Mouse (Mus musculus) C2C12 (cell line): ENCODE measurements around the gene Adamts12. TPM values are rescaled to one million over a fixed set of nuclear protein-coding genes. Genes with fewer than 3 reads are reported as not detected.

ENCODE experiments used
- H3K27me3 ChIP-seq: one replicate; pipeline ENCODE4 v1.6.1; 2011; ENCODE audit not compliant: control insufficient read depth, insufficient read depth, insufficient read length
- H3K36me3 ChIP-seq: one replicate; pipeline ENCODE4 v1.6.1; 2011; ENCODE audit not compliant: control insufficient read depth, insufficient read depth
- H3K4me3 ChIP-seq: one replicate; pipeline ENCODE4 v1.5.1; 2011; ENCODE audit warnings: mild to moderate bottlenecking, control low read depth; ENCODE audit not compliant: poor library complexity, insufficient read depth, severe bottlenecking
- H3K79me2 ChIP-seq: one replicate; pipeline ENCODE4 v1.6.1; 2011; ENCODE audit not compliant: control insufficient read depth, insufficient read depth
- H3K79me3 ChIP-seq: one replicate; pipeline ENCODE4 v1.6.1; 2011; ENCODE audit warnings: low read depth, control low read depth
- H3ac ChIP-seq: one replicate; pipeline ENCODE3; 2011; ENCODE audit warnings: low read depth; ENCODE audit not compliant: control insufficient read depth, insufficient read length
- CEBPB ChIP-seq: IDR thresholded peaks from one replicate; pipeline ENCODE4 v1.6.1; 2011; ENCODE audit warnings: low read depth, mild to moderate bottlenecking, control low read depth, moderate library complexity
- CTCF ChIP-seq: IDR thresholded peaks from one replicate; pipeline ENCODE4 v1.5.1; 2011; ENCODE audit not compliant: control insufficient read depth, insufficient read depth, insufficient read length
- FOSL1 ChIP-seq: IDR thresholded peaks from one replicate; pipeline ENCODE4 v1.8.0; 2011; ENCODE audit warnings: mild to moderate bottlenecking, low read length; ENCODE audit not compliant: poor library complexity, insufficient read depth, severe bottlenecking
- MAX ChIP-seq: IDR thresholded peaks from one replicate; pipeline ENCODE4 v1.6.1; 2011; ENCODE audit warnings: mild to moderate bottlenecking, control low read depth
- MYOD1 ChIP-seq: IDR thresholded peaks from one replicate; pipeline ENCODE4 v1.6.1; 2011; ENCODE audit warnings: low read depth; ENCODE audit not compliant: control insufficient read depth, insufficient read length
- MYOG ChIP-seq: IDR thresholded peaks from one replicate; pipeline ENCODE4 v1.6.1; 2011; ENCODE audit not compliant: control insufficient read depth, insufficient read length; ENCODE audit errors: extremely low read depth
- USF1 ChIP-seq: IDR thresholded peaks from one replicate; pipeline ENCODE4 v1.6.1; 2011; ENCODE audit warnings: low read depth, mild to moderate bottlenecking, control low read depth, moderate library complexity
- polyA plus RNA-seq: library from polyadenylated mRNA; unstranded; fragments of >200 nt; fragmentation: generic; extraction: Trizol; gene quantifications from one replicate; pipeline ENCODE4 v1.2.1, GENCODE M21; 2012; ENCODE audit warnings: missing spikeins

Adamts12 gene
- polyA plus RNA-seq, 1 experiment = 0.14 TPM

DNA sequence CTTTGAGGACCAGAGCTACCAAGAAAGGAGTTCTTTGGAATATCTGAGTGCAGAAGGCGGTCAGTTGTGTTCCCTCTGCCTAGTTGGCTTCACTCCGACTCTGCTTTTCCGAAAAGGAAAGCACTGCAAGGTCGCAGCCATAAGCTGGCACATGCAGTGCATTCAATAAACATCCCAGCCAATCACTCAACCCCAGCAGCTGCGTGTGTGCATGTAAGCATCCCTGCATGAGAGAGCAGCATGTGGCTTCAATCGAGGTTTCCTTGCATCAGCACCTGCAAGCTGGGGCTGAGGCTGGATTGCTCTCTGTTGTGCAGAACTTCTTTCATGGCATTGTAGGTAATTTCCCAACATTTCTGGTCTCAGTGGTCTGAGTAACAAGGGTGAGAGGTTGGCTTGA lies 230.4 kb downstream of the Adamts12 start:
- H3ac ChIP-seq = no peak overlapping the region
- no peaks in the 10 kb centered on the region for H3K79me3 ChIP-seq
- no peaks in the 10 kb centered on the region for H3K36me3 ChIP-seq
- TF ChIP-seq CTCF = no peak
- no peak for TF ChIP-seq MYOD1
- no peak for TF ChIP-seq USF1
- no peak for TF ChIP-seq CEBPB
- TF ChIP-seq MAX = no peak
- no peaks in the 10 kb centered on the region for H3K79me2 ChIP-seq
- no peaks in the 10 kb centered on the region for H3K27me3 ChIP-seq
- no peak overlapping the region for H3K4me3 ChIP-seq

DNA sequence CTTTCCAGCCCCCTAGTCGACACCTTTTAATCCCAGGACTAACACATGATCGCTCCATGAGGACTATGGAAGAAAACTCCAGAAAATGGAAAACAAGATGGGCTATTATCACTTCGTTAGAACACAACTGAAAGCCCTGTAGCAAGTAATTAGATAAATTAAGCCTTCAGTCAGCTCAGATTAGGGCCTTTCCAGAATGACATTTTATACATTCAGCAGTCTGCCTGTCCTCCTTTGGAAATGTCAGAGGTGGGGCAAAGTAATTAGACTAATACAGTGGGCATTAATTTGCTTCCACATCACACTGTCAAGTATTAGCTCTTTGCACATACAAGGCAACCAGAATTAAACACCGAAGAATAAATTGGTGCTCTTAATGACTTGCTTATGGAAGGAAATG lies 233.4 kb downstream of the Adamts12 start:
- H3ac ChIP-seq = no peak overlapping the region
- H3K79me3 ChIP-seq = no peaks in the 10 kb centered on the region
- H3K36me3 ChIP-seq = no peaks in the 10 kb centered on the region
- TF ChIP-seq MYOD1 = no peak
- no peak overlapping the region for H3K4me3 ChIP-seq
- no peaks in the 10 kb centered on the region for H3K79me2 ChIP-seq
- no peaks in the 10 kb centered on the region for H3K27me3 ChIP-seq

DNA sequence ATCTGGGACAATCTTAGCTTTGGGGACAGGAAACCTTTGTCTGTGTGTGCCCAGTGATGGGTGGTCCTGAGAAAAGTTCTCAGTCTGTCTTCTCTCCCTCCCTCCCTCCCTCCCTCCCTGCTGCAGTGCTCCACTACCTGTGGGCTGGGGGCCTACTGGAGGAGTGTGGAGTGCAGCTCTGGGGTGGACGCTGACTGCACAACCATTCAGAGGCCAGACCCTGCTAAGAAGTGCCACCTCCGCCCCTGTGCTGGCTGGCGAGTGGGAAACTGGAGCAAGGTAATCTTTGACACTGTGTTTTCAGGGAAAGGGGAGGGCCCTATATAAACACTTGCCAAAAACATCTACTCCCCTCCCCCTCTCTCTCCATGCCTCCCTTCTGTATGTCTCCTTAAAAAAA lies 252.5 kb downstream of the Adamts12 start:
- Histone ChIP-seq H3ac (no peak overlapping the region), H3K36me3 (no peaks in the 10 kb centered on the region), H3K79me2 (no peaks in the 10 kb centered on the region), H3K27me3 (no peaks in the 10 kb centered on the region), H3K4me3 (no peak overlapping the region), H3K79me3 (no peaks in the 10 kb centered on the region)
- TF ChIP-seq MAX (no peak), CTCF (no peak), USF1 (no peak), MYOD1 (no peak), FOSL1 (no peak), MYOG (no peak), CEBPB (no peak)

DNA sequence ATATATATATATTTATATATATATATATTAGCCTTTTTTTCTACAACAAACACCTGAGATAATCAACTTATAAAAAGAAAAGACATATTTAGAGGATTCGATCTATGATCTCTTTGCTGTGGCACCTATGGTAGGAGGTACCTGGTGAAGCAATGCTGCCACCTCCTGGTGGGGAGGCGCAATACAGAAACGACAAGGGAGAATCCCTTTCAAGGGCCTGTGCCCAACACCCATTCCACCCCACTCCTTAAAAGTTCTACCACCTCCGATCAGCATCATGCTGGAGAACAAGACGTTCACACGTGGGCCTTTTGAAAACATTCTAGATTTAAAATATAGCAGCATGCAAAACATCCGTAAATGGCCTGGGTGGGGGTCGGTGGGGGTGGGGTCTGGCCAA lies 255.9 kb downstream of the Adamts12 start:
- Histone ChIP-seq H3K79me2 (no peaks in the 10 kb centered on the region), H3K36me3 (no peaks in the 10 kb centered on the region), H3ac (no peak overlapping the region), H3K4me3 (no peak overlapping the region), H3K79me3 (no peaks in the 10 kb centered on the region), H3K27me3 (no peaks in the 10 kb centered on the region)
- TF ChIP-seq CTCF (peak; percentile 80), CEBPB (no peak)

- no peaks in the 10 kb centered on the region for H3K79me3 ChIP-seq
- peaks cover 13% of the 10 kb centered on the region for H3K27me3 ChIP-seq
- no peak overlapping the region for H3K4me3 ChIP-seq
- no peak for TF ChIP-seq USF1
- no peak for TF ChIP-seq CTCF
- no peak for TF ChIP-seq MAX
- no peak for TF ChIP-seq FOSL1
- no peak for TF ChIP-seq CEBPB
- H3K79me2 ChIP-seq = no peaks in the 10 kb centered on the region
- H3ac ChIP-seq = no peak overlapping the region
- H3K36me3 ChIP-seq = no peaks in the 10 kb centered on the region
These were observed 275.0 kb downstream of the Adamts12 start for GRCm38 (mm10) chr15:11339467-11340180.

DNA sequence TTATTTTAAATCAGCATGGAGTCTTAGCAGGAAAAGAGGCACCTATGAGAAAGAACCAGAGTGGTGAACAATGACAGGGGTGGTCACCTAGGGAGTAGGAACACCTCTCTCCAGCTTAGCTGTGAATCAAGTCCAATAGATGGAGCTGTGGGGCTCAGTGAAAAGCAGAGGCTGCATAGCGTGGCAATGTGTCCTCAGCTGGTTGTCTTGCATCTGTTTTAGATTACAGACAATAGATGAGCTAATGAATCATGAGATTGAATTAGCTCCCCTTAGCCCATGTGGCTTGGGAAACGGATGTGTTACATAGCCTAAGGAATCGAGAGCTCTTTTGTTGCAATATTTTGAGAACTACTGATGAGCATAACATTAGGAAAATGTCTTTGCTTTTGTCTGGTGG lies 291.3 kb downstream of the Adamts12 start:
- H3ac ChIP-seq = no peak overlapping the region
- peaks cover 9% of the 10 kb centered on the region for H3K27me3 ChIP-seq
- TF ChIP-seq MYOG = no peak
- no peak for TF ChIP-seq CEBPB
- no peak for TF ChIP-seq MYOD1
- TF ChIP-seq CTCF = no peak
- no peak for TF ChIP-seq USF1
- no peak for TF ChIP-seq FOSL1
- TF ChIP-seq MAX = no peak
- no peaks in the 10 kb centered on the region for H3K36me3 ChIP-seq
- H3K79me3 ChIP-seq = no peaks in the 10 kb centered on the region
- no peaks in the 10 kb centered on the region for H3K79me2 ChIP-seq
- no peak overlapping the region for H3K4me3 ChIP-seq
